Mouse (Mus musculus) kidney, adult 2 months (tissue): ENCODE results near the gene Muc16. TPM values are rescaled to one million over a fixed set of nuclear protein-coding genes. Genes with fewer than 3 reads are reported as not detected.

ENCODE experiments used
- DNase-seq: peaks from one replicate; pipeline ENCODE4 v3.0.0; 2021
- H3K27ac ChIP-seq: fragments of 200-500 bp; 2 replicates; pipeline ENCODE4 v1.5.1; 2012; ENCODE audit warnings: low read depth, low read length, control low read depth, inconsistent platforms; ENCODE audit not compliant: insufficient read depth
- H3K27me3 ChIP-seq: fragments of 200-500 bp; replicated peaks from 2 replicates; pipeline ENCODE4 v1.6.1; 2012; ENCODE audit warnings: mild to moderate bottlenecking, moderate library complexity, low read length, inconsistent platforms; ENCODE audit not compliant: control insufficient read depth, insufficient read depth
- H3K36me3 ChIP-seq: fragments of 200-500 bp; 2 replicates; pipeline ENCODE4 v1.6.1; 2012; ENCODE audit warnings: mild to moderate bottlenecking, moderate library complexity, low read length, inconsistent platforms; ENCODE audit not compliant: control insufficient read depth, insufficient read depth
- H3K4me1 ChIP-seq: fragments of 200-500 bp; 2 replicates; pipeline ENCODE4 v1.6.1; 2011; ENCODE audit warnings: low read length; ENCODE audit not compliant: control insufficient read depth, insufficient read depth
- H3K4me3 ChIP-seq: fragments of 200-500 bp; 2 replicates; pipeline ENCODE4 v1.5.1; 2011; ENCODE audit warnings: mild to moderate bottlenecking, low read depth, low read length, control low read depth; ENCODE audit not compliant: insufficient read depth
- CTCF ChIP-seq: fragments of 200-500 bp; conservative IDR thresholded peaks from 2 replicates; pipeline ENCODE4 v1.5.1; 2011; ENCODE audit warnings: low read depth, mild to moderate bottlenecking, control low read depth, low read length, moderate library complexity, mixed read lengths; ENCODE audit not compliant: insufficient read depth, insufficient read length
- POLR2A ChIP-seq: fragments of 200-500 bp; IDR thresholded peaks from one replicate; pipeline ENCODE4 v1.6.1; 2011; ENCODE audit warnings: low read depth, low read length, control low read depth
- WGBS: fragments of 180-500 bp; shearing (Covaris S2); methylation state at CpG from one replicate; pipeline ENCODE4 v1.1.7; 2018; 5-methylcytosine and 5-hydroxymethylcytosine counted together
- polyA plus RNA-seq: library from polyadenylated mRNA; depleted of rRNA; stranded (reverse); fragments of >200 nt; gene quantifications from 2 replicates; pipeline ENCODE4 v1.2.3, GENCODE M21; 2012; rRNA removed

The Muc16 gene
- polyA plus RNA-seq, 1 experiment = 0.09 TPM

DNA sequence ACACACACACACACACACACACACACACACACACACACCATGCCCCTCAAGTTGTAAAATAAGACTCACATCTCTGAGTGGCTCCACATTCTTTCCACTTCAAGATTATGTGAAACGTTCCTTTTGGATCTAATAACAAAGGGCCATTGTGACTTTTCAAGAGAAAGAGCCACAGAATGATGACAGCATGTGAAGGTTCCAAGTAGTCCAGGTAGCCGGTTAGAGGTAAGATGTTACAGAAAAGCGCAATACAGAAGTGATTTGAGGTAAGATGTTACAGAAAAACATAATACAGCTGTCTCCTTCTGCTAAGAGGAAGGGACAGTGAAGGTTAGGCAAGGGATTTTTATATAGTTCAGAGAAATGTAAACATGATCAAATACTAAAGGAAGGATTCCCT is 196.2 kb downstream of the Muc16 start, which contains the start of the genes Zfp558 and Mbd3l1:
Gene Zfp558 (minus strand): TSS at position 101 of the 400 bp plus-strand sequence.
Gene Mbd3l1 (plus strand): TSS at position 192 of the 400 bp plus-strand sequence.
- H3K4me1 ChIP-seq = no peaks in the 10 kb centered on the region
- H3K36me3 ChIP-seq = no peaks in the 10 kb centered on the region
- no peak within 1 kb of the TSS for H3K27ac ChIP-seq
- no peak for TF ChIP-seq CTCF
- TF ChIP-seq POLR2A = no peak
- WGBS = 75% methylated on average over 3 of the region's 3 CpGs
- DNase-seq = no peak
- H3K4me3 ChIP-seq = no peak within 1 kb of the TSS
- no peaks in the 10 kb centered on the region for H3K27me3 ChIP-seq

DNA sequence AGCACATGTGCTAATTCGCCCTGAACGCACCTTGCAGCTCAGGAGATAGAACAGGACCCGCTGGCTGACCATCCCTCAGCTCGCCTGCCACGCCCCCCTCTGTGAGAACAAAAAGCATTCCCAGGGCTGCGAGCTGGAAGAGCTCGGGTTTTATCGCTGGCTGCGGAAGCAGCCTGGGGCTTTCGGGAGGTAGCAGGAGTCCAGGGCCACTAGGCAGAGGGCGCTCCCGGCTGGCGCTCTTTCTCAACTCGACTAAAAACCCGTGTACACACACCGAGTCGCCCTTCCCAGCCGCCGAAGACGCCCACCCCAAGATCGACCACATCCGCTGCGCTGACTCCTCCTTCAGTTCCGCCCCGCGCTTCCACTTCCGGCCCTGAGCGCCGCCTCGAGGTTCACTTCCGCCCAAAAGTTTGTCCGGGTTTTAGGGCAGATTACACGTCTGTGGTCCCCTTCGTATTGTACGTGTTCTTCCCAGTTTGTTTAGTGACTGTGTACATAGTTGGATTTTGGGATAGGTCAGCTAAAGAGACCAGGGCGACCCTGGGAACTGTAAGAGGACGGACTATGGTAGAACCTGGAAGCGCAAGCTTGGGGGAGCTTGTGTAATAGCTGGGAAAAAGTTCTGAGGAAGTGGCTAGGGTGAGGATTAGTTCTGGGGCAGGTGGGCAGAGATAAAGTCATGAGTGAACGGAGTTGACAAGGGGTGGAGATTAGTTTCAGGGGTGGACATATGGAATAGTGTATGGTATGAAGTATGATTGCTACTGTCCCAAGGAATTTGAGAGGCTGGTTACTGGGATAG is 200.8 kb downstream of the Muc16 start:
- no peaks in the 10 kb centered on the region for H3K27me3 ChIP-seq
- H3K4me3 ChIP-seq = peak overlapping the region; percentile 83
- H3K27ac ChIP-seq = peak overlapping the region; percentile 42
- H3K4me1 ChIP-seq = no peaks in the 10 kb centered on the region
- no peaks in the 10 kb centered on the region for H3K36me3 ChIP-seq
- 5% methylated on average over 39 of the region's 39 CpGs for WGBS
- peak; percentile 65 for DNase-seq
- TF ChIP-seq CTCF (no peak), POLR2A (no peak)

DNA sequence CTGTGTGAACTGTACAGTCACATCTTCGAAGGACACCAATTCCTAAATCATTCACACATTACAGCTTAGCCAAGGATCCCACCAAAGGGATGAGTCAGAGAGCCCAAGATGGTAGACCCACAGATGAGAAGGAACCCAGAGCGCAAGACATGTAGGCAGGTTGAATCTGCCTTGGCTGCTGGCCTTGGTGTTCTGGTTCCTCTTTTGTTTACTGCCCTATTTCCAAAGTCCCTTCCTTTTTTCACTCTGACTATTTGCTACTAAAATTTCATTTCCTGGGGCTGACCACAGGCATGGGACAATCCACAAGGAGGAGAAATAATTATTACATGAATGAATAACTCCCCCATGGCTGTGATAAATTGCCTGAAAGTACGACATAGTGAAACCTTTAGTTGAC is 206.3 kb downstream of the Muc16 start:
- no peak overlapping the region for H3K27ac ChIP-seq
- no peaks in the 10 kb centered on the region for H3K27me3 ChIP-seq
- WGBS = 80% methylated on average over 3 of the region's 3 CpGs
- H3K4me3 ChIP-seq = no peak overlapping the region
- H3K4me1 ChIP-seq = no peaks in the 10 kb centered on the region
- TF ChIP-seq CTCF = no peak
- TF ChIP-seq POLR2A = no peak
- H3K36me3 ChIP-seq = no peaks in the 10 kb centered on the region
- no peak for DNase-seq

DNA sequence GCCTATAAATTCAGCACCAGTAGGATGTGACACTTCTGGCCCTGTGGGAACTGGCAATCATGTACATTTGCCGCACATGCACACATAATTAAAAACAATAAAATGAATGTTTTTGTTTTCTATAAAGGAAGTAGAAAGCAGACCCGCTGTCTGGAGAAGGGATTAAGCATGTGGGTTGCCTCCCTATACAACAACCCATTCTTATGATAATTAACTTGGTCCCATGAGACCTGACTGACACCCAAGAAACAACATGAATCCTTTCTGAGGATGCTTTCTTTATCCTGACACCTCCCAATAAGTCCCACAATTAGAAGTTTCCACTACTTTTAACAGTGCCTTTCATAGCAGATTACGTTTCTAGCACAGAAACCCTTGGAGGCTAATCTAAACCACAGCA is 207.0 kb downstream of the Muc16 start:
- H3K4me3 ChIP-seq = no peak overlapping the region
- TF ChIP-seq CTCF (no peak), POLR2A (no peak)
- no peaks in the 10 kb centered on the region for H3K27me3 ChIP-seq
- no peak overlapping the region for H3K27ac ChIP-seq
- DNase-seq = no peak
- no peaks in the 10 kb centered on the region for H3K36me3 ChIP-seq
- 81% methylated on average over 3 of the region's 3 CpGs for WGBS
- H3K4me1 ChIP-seq = no peaks in the 10 kb centered on the region

DNA sequence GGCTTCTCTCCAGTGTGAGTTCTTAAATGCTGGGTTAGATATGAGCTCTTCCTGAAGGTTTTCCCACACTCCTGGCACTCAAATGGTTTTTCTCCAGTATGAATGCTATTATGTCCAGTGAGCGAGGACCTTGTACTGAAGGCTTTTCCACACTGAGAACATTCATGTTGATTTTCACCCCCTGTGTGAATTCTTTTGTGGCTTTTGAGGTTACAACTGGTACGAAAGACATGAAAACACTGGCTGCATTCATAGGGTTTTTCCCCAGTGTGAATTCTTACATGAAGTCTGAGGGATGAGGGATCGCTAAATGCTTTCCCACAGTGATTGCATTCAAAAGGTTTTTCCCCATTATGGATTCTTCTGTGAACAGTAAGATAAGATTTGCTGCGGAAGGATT is 217.8 kb downstream of the Muc16 start:
- 98% methylated on average over 4 of the region's 4 CpGs for WGBS
- no peaks in the 10 kb centered on the region for H3K4me1 ChIP-seq
- H3K36me3 ChIP-seq = peaks cover 8% of the 10 kb centered on the region
- H3K27ac ChIP-seq = no peak overlapping the region
- TF ChIP-seq POLR2A (no peak), CTCF (no peak)
- no peaks in the 10 kb centered on the region for H3K27me3 ChIP-seq
- no peak for DNase-seq
- H3K4me3 ChIP-seq = no peak overlapping the region

Other genes with a start within 250 kb of the Muc16 start
- not detected in 2 replicates for gene Mbd3l2, start 243.9 kb downstream of the Muc16 start, polyA plus RNA-seq
- gene Zfp558, start 196.3 kb downstream of the Muc16 start, polyA plus RNA-seq = 0.23 and 0.44 TPM in 2 replicates
- not detected in 2 replicates for gene Mbd3l1, start 196.2 kb downstream of the Muc16 start, polyA plus RNA-seq
- gene Olfr24, start 89.5 kb upstream of the Muc16 start, polyA plus RNA-seq = not detected in 2 replicates
- not detected in 2 replicates for gene Olfr828, start 145.0 kb upstream of the Muc16 start, polyA plus RNA-seq
- not detected in 2 replicates for gene Olfr829, start 180.4 kb upstream of the Muc16 start, polyA plus RNA-seq
- gene Olfr830, start 200.2 kb upstream of the Muc16 start, polyA plus RNA-seq = not detected in 2 replicates